Mouse (Mus musculus): ENCODE results near the gene Rin2. TPM values are rescaled to one million over a fixed set of nuclear protein-coding genes. Genes with fewer than 3 reads are reported as not detected.
A peak's percentile ranks its signal among the peaks of the same experiment; 100 is the strongest.
"Not testable (repeated sequence)": the region's sequence is repeated elsewhere in the genome, so short reads cannot be mapped to it uniquely, and the experiment has no call there.

The Rin2 gene
- total RNA-seq, 2 experiments from 2014 or later: 2.1 to 2.9 TPM

DNA sequence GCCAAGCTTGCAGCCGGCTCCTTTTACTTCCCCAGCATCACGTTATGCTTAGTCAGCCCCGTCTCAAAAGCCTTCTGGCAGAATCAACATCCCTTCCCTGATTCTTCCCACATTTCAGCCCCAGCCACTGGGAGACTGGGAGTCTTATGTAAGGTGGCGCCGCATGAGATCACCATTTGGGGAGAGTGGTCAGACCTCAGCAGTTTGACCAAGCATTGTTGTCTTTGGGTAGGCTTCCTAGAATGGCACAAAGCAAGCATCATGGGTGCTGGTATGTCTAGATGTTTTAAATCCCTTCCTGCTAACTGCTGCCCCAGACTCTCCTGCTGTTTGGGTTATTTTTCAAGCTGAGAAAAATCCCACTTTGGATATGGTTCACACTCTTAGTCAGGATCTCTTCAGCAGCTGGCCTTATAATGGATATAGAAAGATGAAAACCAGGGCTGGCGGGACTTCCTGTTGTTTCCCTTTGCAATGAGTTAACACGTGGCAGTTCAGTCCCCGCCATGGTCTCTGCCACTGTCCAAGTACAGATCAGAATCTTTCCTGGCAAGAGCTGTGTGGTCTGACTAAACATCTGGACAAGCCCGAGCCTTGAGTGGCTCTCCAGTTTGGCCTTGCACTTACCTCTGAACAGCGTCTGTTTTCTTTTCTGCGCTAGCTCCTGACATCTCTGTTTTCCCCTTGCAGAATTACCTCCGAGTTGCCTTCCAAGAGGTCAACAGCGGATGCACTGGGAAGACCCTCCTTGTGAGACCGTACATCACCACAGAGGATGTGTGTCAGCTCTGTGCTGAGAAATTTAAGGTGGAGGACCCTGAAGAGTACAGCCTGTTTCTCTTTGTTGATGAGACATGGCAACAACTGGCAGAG, 210.1 kb downstream of the Rin2 start:
- no peak for ATAC-seq (replicated peaks; ENCODE audit: poor library complexity)

DNA sequence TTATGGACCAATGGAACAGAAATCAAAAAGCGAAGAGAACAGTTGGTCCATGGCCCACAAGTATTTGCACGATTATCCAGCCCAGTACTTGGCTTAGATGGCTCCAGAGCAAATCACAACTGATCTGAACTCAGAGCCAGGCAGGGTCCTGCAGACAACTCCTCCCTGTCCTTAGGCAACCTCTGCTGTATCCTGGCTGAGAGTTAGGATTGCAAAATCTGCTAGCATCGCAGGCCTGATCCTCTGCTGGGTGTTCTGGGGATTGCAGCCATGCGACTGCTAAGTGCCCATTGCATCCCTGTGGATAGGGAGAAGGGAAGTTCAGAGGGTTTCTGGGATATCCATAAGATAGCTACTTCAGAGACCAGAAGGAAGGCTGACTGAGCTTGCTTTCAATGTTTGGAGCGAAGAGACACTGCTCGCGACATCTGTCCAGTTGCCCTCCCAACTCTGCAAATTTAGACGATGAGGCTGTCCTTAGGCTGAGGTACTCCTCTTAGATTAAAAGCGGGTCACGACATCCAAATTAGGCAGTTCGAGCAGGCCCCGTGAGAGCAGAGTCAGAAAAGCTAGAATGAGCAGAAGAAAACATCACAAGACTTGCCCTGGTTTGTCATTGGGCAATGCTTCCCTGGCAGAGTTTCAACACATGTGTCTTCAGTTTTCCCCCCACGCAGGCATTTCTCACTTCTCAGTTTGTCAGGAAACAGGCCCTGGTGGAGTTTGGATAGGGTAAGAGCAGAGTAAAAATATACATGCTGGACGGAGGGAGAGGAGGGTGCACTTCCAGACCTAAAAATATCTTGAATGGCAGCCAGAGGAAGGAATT, 213.1 kb downstream of the Rin2 start:
- peak; percentile 90 for ATAC-seq (replicated peaks; ENCODE audit: poor library complexity)

GRCm38 (mm10) chr2:145888766-145889480, 213.9 kb downstream of the Rin2 start:
- ATAC-seq (replicated peaks; ENCODE audit: poor library complexity): peak; percentile 14

DNA sequence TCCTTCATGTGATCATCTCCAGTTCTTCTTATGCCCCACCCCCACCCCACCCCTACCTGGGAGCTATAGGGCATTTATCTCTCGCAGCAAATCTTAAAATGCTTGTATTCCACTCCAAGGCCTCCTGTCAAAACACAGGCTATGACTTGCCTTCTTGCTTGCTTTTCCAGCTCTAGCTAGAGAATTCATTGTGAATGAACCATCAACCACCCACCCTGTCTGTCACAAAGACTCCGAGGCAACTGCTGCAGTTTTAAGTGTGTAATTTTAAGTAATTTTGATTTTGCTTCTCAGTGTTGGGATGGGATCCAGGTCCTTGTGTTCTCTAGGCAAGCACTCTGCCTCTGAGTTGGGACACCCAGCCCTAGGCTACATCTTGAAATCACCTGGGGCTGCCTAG, 215.6 kb downstream of the Rin2 start:
- no peak for ATAC-seq (replicated peaks; ENCODE audit: poor library complexity)

- no peak for ATAC-seq (replicated peaks; ENCODE audit: poor library complexity)
Measured at GRCm38 (mm10) chr2:145893756-145894155, 218.7 kb downstream of the Rin2 start.

- ATAC-seq (replicated peaks; ENCODE audit: poor library complexity): no peak
Measured at GRCm38 (mm10) chr2:145898106-145898505, 223.1 kb downstream of the Rin2 start.

DNA sequence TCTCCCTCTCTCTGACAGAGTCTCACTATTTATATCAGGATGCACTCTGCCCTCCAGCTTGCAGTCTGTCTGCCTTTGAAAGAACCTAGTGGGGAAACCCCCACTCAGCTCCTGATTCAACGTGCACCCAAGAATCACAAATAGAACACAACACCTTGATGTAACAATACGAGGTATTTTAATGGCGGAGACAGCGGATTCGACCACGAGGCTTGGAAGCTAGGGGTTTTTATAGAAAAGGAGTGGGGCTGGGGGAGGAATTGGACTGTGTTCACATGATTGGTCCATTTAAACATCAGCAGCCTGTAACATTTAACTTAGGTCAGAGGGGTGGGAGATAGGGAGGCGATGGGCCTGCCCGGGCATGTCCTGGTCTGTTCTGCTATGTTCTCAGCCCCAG, 225.3 kb downstream of the Rin2 start:
- not testable (repeated sequence) for ATAC-seq (replicated peaks; ENCODE audit: poor library complexity)

GRCm38 (mm10) chr2:145901861-145902260, 226.8 kb downstream of the Rin2 start, which contains the start of gene Naa20:
Gene Naa20 (plus strand): TSS chr2:145902099.
- no peak for ATAC-seq (replicated peaks; ENCODE audit: poor library complexity)

DNA sequence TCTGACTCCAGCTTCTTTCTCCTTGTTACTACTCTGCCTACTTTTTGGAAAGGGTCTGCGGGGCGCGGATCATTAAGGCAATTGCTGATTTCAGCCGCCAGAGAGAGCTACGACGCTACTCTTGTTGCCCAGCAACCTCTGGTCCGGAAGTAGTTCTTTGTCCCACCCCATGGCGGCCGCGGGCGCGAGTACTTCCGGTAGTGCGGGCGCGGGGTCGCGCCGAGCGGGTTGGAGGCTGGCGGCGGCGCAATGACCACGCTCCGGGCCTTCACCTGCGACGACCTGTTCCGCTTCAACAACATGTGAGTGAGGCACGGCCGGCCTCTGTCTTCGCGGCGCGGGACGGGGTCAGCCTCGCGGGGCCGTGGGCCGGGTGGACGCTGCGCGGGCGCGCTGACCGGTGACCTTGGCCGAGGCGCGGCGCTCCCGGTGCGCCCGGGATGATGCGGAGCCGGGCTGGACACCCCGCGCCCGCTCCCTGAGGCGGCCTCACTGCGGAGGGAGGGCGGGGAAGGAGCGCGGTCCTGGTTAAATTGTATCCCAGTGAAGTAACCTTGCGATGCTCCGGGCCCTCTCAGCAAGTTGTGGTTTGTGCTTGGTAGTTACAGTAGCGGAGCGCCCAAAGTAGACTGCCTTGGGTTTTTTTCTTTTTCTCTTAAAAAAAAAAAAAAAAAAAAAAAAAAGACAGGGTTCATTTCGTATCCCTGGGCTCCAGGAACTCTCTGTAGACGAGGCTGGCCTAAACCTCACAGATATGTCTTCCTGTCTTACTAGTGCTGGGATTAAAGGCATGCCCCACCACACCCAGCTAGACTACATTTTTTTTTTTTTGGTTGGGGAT, 228.3 kb downstream of the Rin2 start:
- ATAC-seq (replicated peaks; ENCODE audit: poor library complexity): peak; percentile 99

- ATAC-seq (replicated peaks; ENCODE audit: poor library complexity): 0 out of 2 replicates have a peak, but pooled peaks have one; percentile 14
Measured at GRCm38 (mm10) chr2:145903983-145904616, 229.1 kb downstream of the Rin2 start.

- no peak for ATAC-seq (replicated peaks; ENCODE audit: poor library complexity)
Measured at GRCm38 (mm10) chr2:145905156-145905555, 230.1 kb downstream of the Rin2 start.

- ATAC-seq (replicated peaks; ENCODE audit: poor library complexity): not testable (repeated sequence)
Measured at GRCm38 (mm10) chr2:145905884-145906283, 230.9 kb downstream of the Rin2 start.

GRCm38 (mm10) chr2:145920941-145921650, 246.1 kb downstream of the Rin2 start:
- peak; percentile 60 for ATAC-seq (replicated peaks; ENCODE audit: poor library complexity)

DNA sequence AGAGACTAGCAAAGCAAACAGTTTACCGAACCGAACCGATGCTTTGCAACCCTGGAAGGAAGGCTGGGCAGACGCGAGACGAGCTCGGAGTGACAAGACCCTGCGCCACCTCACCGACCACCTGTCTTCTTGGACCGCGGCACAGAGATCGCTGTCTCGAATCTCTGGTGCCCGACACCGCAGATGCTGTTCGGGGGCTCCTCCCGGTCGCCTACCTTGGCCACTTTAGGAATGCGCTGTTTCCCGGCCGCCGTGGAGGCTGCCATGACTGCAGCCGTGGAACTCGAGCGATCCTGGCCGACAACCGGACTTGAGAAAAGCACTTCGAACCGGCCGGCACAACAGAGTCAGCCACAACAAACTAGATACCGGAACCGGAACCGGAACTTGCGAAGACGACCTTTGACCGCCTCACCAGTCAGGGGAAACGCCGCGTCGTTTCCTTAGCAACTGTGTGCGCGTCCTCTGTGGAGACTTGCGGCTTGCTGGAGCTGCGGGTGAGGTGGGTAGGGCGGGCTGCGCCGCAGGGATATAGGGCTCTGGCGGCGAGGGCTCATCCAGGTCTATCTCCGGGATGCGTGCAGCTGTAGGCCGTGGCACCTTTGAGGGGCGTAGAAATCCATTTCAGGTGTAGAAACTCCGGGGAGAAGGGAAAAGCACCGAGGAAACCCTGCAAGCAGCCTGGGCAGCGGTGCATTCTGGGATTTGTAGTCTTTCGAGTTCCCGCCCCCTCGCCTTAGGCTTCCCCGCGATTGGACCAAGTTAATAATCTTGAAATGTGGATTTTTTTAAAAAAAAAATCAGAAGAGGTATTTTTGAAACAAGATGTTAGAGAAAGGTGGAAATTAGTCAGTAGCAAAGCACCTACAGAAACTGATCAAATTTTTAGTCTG, 259.6 kb downstream of the Rin2 start, which contains the start of the genes Cfap61 and Crnkl1:
Gene Cfap61 (plus strand): TSS at position 446 of the 893 bp plus-strand sequence.
Gene Crnkl1 (minus strand): TSS at position 676 of the 893 bp plus-strand sequence.
- peak; percentile 99 for ATAC-seq (replicated peaks; ENCODE audit: poor library complexity)

- ATAC-seq (replicated peaks; ENCODE audit: poor library complexity): no peak
Measured at GRCm38 (mm10) chr2:145936975-145937374, 262.0 kb downstream of the Rin2 start.

All from megakaryocyte progenitor cell, adult 5-6 weeks (primary cell).